Mouse (Mus musculus) embryonic fibroblast, embryonic 13.5 days (primary cell): ENCODE data around the gene Sf3b3. TPM values are rescaled to one million over a fixed set of nuclear protein-coding genes. Genes with fewer than 3 reads are reported as not detected.
"Not testable (repeated sequence)": the region's sequence is repeated elsewhere in the genome, so short reads cannot be mapped to it uniquely, and the experiment has no call there.

Experiments used
- H3K27ac ChIP-seq: 2 replicates; pipeline ENCODE4 v1.5.1; 2012; ENCODE audit warnings: low read length, control low read depth, inconsistent platforms; ENCODE audit not compliant: insufficient read depth
- H3K4me1 ChIP-seq: 2 replicates; pipeline ENCODE4 v1.6.1; 2011; ENCODE audit warnings: low read length; ENCODE audit not compliant: control insufficient read depth, insufficient read depth
- H3K4me3 ChIP-seq: 2 replicates; pipeline ENCODE4 v1.5.1; 2011; ENCODE audit warnings: mild to moderate bottlenecking, control low read depth, low read length; ENCODE audit not compliant: insufficient read depth
- CTCF ChIP-seq: IDR thresholded peaks from 2 replicates; pipeline ENCODE4 v1.5.1; 2011; ENCODE audit warnings: mild to moderate bottlenecking, control low read depth, low read length, moderate library complexity, borderline replicate concordance; ENCODE audit not compliant: insufficient read depth
- POLR2A ChIP-seq: IDR thresholded peaks from 2 replicates; pipeline ENCODE4 v1.6.1; 2011; ENCODE audit warnings: low read depth, mild to moderate bottlenecking, control low read depth, low read length, moderate library complexity
- polyA plus RNA-seq: library from polyadenylated mRNA; stranded (reverse); fragments of >200 nt; gene quantifications from 2 replicates; pipeline ENCODE4 v1.2.4, GENCODE M21; 2011; ENCODE audit warnings: low read depth; ENCODE audit not compliant: missing spikeins, insufficient read length

Sf3b3 gene
- polyA plus RNA-seq, 1 experiment = 124 TPM

GRCm38 (mm10) chr8:110886634-110887033 is 40.0 kb upstream of the Sf3b3 start:
- no peak for TF ChIP-seq POLR2A
- no peak for TF ChIP-seq CTCF
- Histone ChIP-seq H3K4me1 (no peaks in the 10 kb centered on the region), H3K4me3 (no peak overlapping the region), H3K27ac (no peak overlapping the region)

GRCm38 (mm10) chr8:110883824-110884223 is 37.2 kb upstream of the Sf3b3 start:
- no peak overlapping the region for H3K27ac ChIP-seq
- no peak overlapping the region for H3K4me3 ChIP-seq

DNA sequence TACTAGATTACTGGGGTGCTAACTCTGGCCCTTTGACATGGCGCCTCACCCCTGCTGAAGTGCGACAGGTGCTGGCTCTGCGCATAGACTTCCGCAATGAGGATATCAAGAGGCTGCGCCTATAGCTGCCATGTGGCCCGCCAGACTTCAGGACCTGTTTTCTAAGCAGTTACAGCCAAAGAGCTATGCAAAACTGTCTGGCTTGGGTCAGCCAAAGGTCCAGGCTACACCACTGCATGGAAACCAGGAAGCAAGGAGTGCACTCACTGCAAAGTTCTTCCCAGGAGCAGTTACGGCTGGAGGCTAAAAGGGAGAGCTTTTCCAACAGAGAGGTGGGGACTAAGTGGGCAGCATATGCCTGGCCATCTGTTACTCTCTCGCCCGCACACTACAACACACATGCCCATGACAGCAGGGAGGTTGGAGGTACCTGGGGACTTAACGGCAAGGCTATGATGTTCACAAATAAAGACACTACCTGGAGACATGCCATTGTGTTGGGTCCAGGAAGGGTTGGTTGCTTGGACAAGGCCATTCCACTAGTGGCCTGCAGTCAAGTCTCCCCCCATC is 35.2 kb upstream of the Sf3b3 start:
- TF ChIP-seq POLR2A (no peak), CTCF (no peak)
- H3K27ac ChIP-seq = no peak overlapping the region
- H3K4me1 ChIP-seq = no peaks in the 10 kb centered on the region
- no peak overlapping the region for H3K4me3 ChIP-seq

More at GRCm38 (mm10) chr8:110883824-110884223, 37.2 kb upstream of the Sf3b3 start:
- TF ChIP-seq POLR2A = no peak
- no peak for TF ChIP-seq CTCF
- H3K4me1 ChIP-seq = no peaks in the 10 kb centered on the region

DNA sequence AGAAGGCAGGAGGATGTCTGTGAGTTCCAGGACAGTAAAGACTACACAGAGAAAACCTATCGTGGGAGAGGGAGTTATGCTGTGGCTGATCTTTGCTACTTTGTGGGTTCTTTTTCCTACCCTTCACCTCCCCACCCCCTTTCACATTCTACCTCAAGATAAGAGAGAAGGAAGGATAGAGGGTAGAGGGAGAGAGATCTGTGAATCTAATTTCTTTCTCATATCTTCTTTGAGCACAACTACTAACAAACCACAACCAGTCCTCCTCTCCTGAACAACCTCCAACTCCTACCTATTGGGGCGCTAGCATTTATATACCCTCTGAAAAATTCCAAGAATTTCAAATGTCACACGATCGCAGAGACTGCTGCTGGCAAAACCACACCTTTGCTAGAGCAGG is 31.3 kb upstream of the Sf3b3 start:
- no peaks in the 10 kb centered on the region for H3K4me1 ChIP-seq
- H3K27ac ChIP-seq = no peak overlapping the region
- no peak overlapping the region for H3K4me3 ChIP-seq
- TF ChIP-seq CTCF = no peak

DNA sequence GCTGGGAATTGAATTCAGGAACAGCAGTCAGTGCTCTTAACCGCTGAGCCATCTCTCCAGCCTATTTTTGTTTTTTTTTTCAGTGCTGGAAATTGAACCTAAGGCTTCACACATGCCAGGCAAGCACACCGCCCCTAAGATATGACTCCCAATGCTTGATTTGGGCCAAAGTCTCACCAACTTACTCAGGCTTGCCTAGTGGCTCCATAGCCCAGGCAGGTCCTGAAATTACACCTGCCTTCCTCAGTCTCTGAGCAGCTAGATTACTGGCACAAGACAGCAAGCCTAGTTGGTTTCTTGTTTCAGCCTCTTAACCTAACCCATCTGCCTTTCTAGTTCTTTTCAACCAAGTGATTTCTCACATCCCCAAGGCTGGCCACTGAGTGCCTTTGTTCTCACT is 23.9 kb upstream of the Sf3b3 start:
- no peak overlapping the region for H3K4me3 ChIP-seq
- H3K27ac ChIP-seq = no peak overlapping the region
- TF ChIP-seq POLR2A = no peak
- TF ChIP-seq CTCF = no peak
- H3K4me1 ChIP-seq = no peaks in the 10 kb centered on the region

GRCm38 (mm10) chr8:110861347-110862025 is 14.9 kb upstream of the Sf3b3 start:
- not testable (repeated sequence) for H3K27ac ChIP-seq

DNA sequence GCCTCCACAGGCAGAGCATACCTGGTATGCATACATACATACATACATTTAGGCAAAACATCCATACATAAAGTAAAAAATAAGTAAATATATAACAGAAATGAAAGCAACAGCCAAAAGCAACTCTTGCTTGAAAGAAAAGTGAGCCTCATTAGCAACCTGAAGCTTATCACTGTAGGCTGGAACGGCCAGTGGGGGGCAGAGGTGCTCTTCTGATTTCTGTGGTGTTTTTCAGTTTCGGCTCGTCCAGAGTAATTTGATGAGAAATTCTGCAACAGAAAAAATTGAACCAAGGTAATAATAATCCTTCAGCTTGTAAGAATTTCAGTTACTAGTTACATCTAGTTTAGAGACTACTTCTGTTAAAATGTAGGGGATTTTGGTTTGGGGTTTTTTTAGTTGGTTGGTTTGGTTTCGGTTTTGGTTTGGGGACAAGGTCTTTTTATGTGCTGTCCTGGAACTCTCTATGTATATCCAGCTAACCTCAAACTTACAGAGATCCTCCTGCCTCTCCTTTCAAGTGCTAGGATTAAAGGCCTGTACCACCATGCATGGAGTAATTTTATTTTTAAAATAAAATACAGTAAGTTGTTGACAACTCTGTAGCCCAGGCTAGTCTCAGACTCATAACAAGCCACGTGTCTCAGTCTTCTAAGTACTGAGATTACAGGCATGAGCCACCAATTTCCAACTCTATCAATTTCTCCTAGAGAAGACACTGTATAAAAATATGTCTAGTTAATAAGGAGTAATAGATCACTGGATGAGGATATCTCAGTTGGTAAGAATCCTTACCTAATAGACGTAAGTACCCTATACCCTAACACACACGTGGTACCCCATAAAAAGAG is 13.3 kb upstream of the Sf3b3 start:
- TF ChIP-seq POLR2A (no peak), CTCF (peak; percentile 24; the same call in 1 of the 2 replicates)
- H3K27ac ChIP-seq = no peak overlapping the region

More at GRCm38 (mm10) chr8:110861347-110862025, 14.9 kb upstream of the Sf3b3 start:
- not testable (repeated sequence) for H3K4me1 ChIP-seq, H3K4me3 ChIP-seq

DNA sequence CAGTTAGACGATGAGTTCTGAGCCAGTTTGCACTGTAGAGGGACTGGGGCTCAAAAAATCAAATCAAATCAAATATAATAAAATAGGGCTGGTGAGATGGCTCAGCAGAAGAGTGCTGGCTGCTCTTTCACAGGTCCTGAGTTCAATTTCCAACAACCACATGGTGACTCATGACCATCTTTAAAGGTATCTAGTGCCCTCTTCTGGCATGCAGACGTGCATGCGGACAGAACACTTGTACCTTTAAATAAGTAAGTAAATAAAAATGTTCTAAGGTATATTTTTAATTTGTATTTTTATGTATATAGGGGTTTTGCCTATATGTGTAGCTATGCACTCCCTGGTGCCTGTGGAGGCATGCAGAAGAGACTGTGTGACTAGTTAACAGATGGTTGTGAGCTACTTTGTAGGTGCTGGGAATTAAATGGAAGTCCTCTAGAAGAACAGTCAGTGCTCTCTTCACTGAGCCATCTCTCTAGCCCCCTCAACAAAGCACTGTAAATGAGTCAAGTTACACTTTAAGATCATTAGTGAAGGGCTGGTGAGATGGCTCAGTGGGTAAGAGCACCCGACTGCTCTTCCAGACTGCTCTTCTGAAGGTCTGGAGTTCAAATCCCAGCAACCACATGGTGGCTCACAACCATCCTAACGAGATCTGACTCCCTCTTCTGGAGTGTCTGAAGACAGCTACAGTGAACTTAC is 10.3 kb upstream of the Sf3b3 start:
- no peak overlapping the region for H3K4me3 ChIP-seq
- TF ChIP-seq POLR2A (no peak), CTCF (no peak)
- no peak overlapping the region for H3K27ac ChIP-seq
- H3K4me1 ChIP-seq = no peaks in the 10 kb centered on the region

More for the DNA sequence above, 13.3 kb upstream of the Sf3b3 start:
- Histone ChIP-seq H3K4me1 (no peaks in the 10 kb centered on the region), H3K4me3 (no peak overlapping the region)

DNA sequence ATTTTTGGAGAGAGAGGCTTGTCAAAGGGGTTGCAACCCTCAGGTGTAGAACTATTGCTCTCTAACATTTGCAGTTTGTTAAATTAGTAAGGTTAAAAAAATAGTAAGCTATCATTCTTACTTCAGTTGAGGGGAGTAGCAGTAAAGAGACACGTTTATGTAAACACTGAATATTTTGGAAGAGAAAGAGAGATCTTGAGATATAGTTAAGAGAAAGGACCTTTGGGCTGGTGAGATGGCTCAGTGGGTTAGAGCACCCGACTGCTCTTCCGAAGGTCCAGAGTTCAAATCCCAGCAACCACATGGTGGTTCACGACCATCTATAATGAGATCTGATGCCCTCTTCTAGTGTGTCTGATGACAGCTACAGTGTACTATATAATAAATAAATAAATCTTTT is 9.5 kb upstream of the Sf3b3 start:
- not testable (repeated sequence) for H3K4me3 ChIP-seq, H3K27ac ChIP-seq, H3K4me1 ChIP-seq

DNA sequence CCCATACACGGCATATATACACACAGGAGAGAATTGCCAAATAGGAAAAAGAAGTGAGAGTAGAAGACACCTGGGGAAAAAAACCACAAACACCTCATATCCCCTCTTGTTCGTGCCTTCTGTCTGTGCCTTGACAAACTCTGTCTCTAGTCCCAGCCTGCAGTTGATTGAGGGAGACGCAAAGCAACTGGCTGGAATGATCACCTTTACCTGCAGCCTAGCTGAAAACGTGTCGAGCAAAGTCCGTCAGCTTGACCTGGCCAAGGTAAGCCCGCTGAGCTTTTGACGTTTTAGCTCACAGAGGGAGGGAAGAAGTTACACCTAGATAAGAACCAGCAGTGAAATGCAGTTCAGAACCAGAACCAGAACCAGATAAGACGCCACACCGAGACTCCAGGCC is 4.6 kb upstream of the Sf3b3 start:
- Histone ChIP-seq H3K4me1 (peaks cover 2% of the 10 kb centered on the region), H3K27ac (no peak overlapping the region), H3K4me3 (no peak overlapping the region)
- no peak for TF ChIP-seq POLR2A
- no peak for TF ChIP-seq CTCF
